Mouse (Mus musculus): ENCODE results near the gene Rasl11a. TPM values are rescaled to one million over a fixed set of nuclear protein-coding genes. Genes with fewer than 3 reads are reported as not detected.

The Rasl11a gene
- polyA plus RNA-seq, 1 experiment from 2014 or later: 630 TPM

GRCm38 (mm10) chr5:146823005-146823404 lies 21.9 kb upstream of the Rasl11a start:
- ChIA-PET POLR2A (no interaction called here), CTCF (interaction anchor here (1.2 to 1.9 kb wide), 4 partner anchors 10 to 147 kb away, joined by 3 to 6 read pairs (median 4); partner anchors contain the start of gene Rpl21)
- no peak for ATAC-seq
- no peaks in the 10 kb centered on the region for H3K27me3 ChIP-seq
- TF ChIP-seq CTCF (IDR thresholded peaks at IDR 0.05): no peak
- in situ Hi-C loops (cut with MboI; ENCODE audit: low pct_unique_long_range_greater_than_20kb): no loop called here
- no peak for DNase-seq (ENCODE audit: low read depth, low spot score)

- no peak for ATAC-seq
- TF ChIP-seq CTCF (IDR thresholded peaks at IDR 0.05): no peak
- POLR2A ChIA-PET: no interaction called here
- CTCF ChIA-PET: interaction anchor here (2.5 kb wide), 1 partner anchor 11 kb away, joined by 9 read pairs; no protein-coding TSS in a partner anchor
- H3K27me3 ChIP-seq: no peaks in the 10 kb centered on the region
- DNase-seq (ENCODE audit: low read depth, low spot score): no peak
- in situ Hi-C loops (cut with MboI; ENCODE audit: low pct_unique_long_range_greater_than_20kb): no loop called here
These were observed 15.3 kb upstream of the Rasl11a start for GRCm38 (mm10) chr5:146829528-146829927.

- no peaks in the 10 kb centered on the region for H3K27me3 ChIP-seq
- no peak for DNase-seq (ENCODE audit: low read depth, low spot score)
- in situ Hi-C loops (cut with MboI; ENCODE audit: low pct_unique_long_range_greater_than_20kb): no loop called here
- no peak for ATAC-seq
- ChIA-PET CTCF (interaction anchor here (1.4 kb wide), 1 partner anchor 10 kb away, joined by 3 read pairs; no protein-coding TSS in a partner anchor), POLR2A (interaction anchor here (0.9 to 2.4 kb wide), 5 partner anchors 8 to 54 kb away, joined by 3 to 27 read pairs (median 4); partner anchors contain the start of gene Rasl11a)
- no peak for TF ChIP-seq CTCF (IDR thresholded peaks at IDR 0.05)
These were observed 12.5 kb upstream of the Rasl11a start for GRCm38 (mm10) chr5:146832435-146832768.

GRCm38 (mm10) chr5:146832769-146833448 lies 12.0 kb upstream of the Rasl11a start, which contains the start of gene Rpl21:
TSS of gene Rpl21 (plus strand) at chr5:146832890.
- TF ChIP-seq CTCF (IDR thresholded peaks at IDR 0.05): no peak
- ChIA-PET CTCF (interaction anchor here (1.4 kb wide), 1 partner anchor 10 kb away, joined by 3 read pairs; no protein-coding TSS in a partner anchor), POLR2A (interaction anchor here (0.7 to 2.4 kb wide), 9 partner anchors 8 to 157 kb away, joined by 3 to 27 read pairs (median 4); partner anchors contain the start of genes Rasl11a and Usp12)
- ATAC-seq: peak; percentile 97
- in situ Hi-C loops (cut with MboI; ENCODE audit: low pct_unique_long_range_greater_than_20kb): no loop called here
- DNase-seq (ENCODE audit: low read depth, low spot score): no peak
- no peaks in the 10 kb centered on the region for H3K27me3 ChIP-seq

- no peaks in the 10 kb centered on the region for H3K27me3 ChIP-seq
- POLR2A ChIA-PET: interaction anchor here (0.7 to 2.4 kb wide), 7 partner anchors 9 to 158 kb away, joined by 3 to 27 read pairs (median 4); partner anchors contain the start of genes Rasl11a and Usp12
- CTCF ChIA-PET: interaction anchor here (1.4 to 2.3 kb wide), 2 partner anchors 11 kb away, joined by 3 to 9 read pairs; partner anchors contain the start of gene Rasl11a
- DNase-seq (ENCODE audit: low read depth, low spot score) (no peak), ATAC-seq (no peak)
- no peak for TF ChIP-seq CTCF (IDR thresholded peaks at IDR 0.05)
- in situ Hi-C loops (cut with MboI; ENCODE audit: low pct_unique_long_range_greater_than_20kb): no loop called here
These were observed 11.1 kb upstream of the Rasl11a start for GRCm38 (mm10) chr5:146833673-146834201.

GRCm38 (mm10) chr5:146834959-146835358 lies 9.9 kb upstream of the Rasl11a start:
- ChIA-PET POLR2A (interaction anchor here (0.6 to 1.8 kb wide), 4 partner anchors 10 to 35 kb away, joined by 3 to 9 read pairs (median 4); partner anchors contain the start of gene Rasl11a), CTCF (interaction anchor here (1.0 to 2.3 kb wide), 4 partner anchors 10 to 128 kb away, joined by 3 to 9 read pairs (median 4); partner anchors contain the start of genes Rasl11a and Usp12)
- no peak for TF ChIP-seq CTCF (IDR thresholded peaks at IDR 0.05)
- no peak for ATAC-seq
- no peak for DNase-seq (ENCODE audit: low read depth, low spot score)
- no peaks in the 10 kb centered on the region for H3K27me3 ChIP-seq
- in situ Hi-C loops (cut with MboI; ENCODE audit: low pct_unique_long_range_greater_than_20kb): no loop called here

- POLR2A ChIA-PET: interaction anchor here (0.7 kb wide), 1 partner anchor 25 kb away, joined by 3 read pairs; no protein-coding TSS in a partner anchor
- H3K27me3 ChIP-seq: no peaks in the 10 kb centered on the region
- no peak for TF ChIP-seq CTCF (IDR thresholded peaks at IDR 0.05)
- CTCF ChIA-PET: interaction anchor here (1.4 to 1.5 kb wide), 2 partner anchors 49 to 66 kb away, joined by 3 to 4 read pairs; no protein-coding TSS in a partner anchor
- no peak for DNase-seq (ENCODE audit: low read depth, low spot score)
- ATAC-seq: no peak
- in situ Hi-C loops (cut with MboI; ENCODE audit: low pct_unique_long_range_greater_than_20kb): no loop called here
These were observed 6.7 kb upstream of the Rasl11a start for GRCm38 (mm10) chr5:146837967-146838720.

- ATAC-seq (no peak), DNase-seq (ENCODE audit: low read depth, low spot score) (no peak)
- no peak for TF ChIP-seq CTCF (IDR thresholded peaks at IDR 0.05)
- in situ Hi-C loops (cut with MboI; ENCODE audit: low pct_unique_long_range_greater_than_20kb): no loop called here
- ChIA-PET POLR2A (interaction anchor here (0.7 to 1.1 kb wide), 2 partner anchors 46 to 133 kb away, joined by 3 read pairs; no protein-coding TSS in a partner anchor), CTCF (interaction anchor here (1.3 to 1.5 kb wide), 3 partner anchors 50 to 133 kb away, joined by 3 to 4 read pairs (median 3); no protein-coding TSS in a partner anchor)
- no peaks in the 10 kb centered on the region for H3K27me3 ChIP-seq
These were observed 5.8 kb upstream of the Rasl11a start for GRCm38 (mm10) chr5:146838836-146839648.

- H3K27me3 ChIP-seq: no peaks in the 10 kb centered on the region
- ATAC-seq (no peak), DNase-seq (ENCODE audit: low read depth, low spot score) (no peak)
- ChIA-PET CTCF (interaction anchor here (1.3 to 1.5 kb wide), 2 partner anchors 133 to 148 kb away, joined by 3 to 7 read pairs; no protein-coding TSS in a partner anchor), POLR2A (interaction anchor here (0.6 to 1.2 kb wide), 4 partner anchors 12 to 112 kb away, joined by 3 to 4 read pairs (median 3); no protein-coding TSS in a partner anchor)
- in situ Hi-C loops (cut with MboI; ENCODE audit: low pct_unique_long_range_greater_than_20kb): no loop called here
- TF ChIP-seq CTCF (IDR thresholded peaks at IDR 0.05): no peak
These were observed 5.1 kb upstream of the Rasl11a start for GRCm38 (mm10) chr5:146839760-146840159.
